Mouse (Mus musculus): ENCODE measurements around the gene Exoc4. TPM values are rescaled to one million over a fixed set of nuclear protein-coding genes. Genes with fewer than 3 reads are reported as not detected.

The Exoc4 gene
- polyA plus RNA-seq, 1 experiment from 2014 or later, result 40.2 TPM

DNA sequence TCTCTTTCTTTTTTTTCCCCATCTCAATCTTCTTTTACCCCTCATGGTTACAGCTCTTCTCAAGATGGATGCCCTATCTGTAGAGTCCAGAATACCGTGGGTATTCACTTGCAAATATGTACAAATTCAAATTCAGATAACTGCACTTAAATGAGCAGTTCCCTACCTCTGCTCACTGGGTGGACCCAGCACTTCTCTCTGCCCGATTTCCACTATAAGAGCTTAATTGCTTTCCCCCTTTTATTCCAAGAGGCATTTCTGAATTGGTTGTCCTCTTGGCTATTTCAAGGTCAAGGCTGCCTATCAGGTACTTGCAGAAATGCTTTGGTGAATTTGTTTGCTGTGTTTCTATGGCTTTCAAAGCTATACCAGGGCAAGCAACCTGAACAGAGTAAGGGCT lies 521.1 kb downstream of the Exoc4 start:
- WGBS, result 72% methylated on average over 2 of the region's 2 CpGs
- no peak overlapping the region for H3K27ac ChIP-seq (ENCODE audit: low read length)
- no peaks in the 10 kb centered on the region for H3K9me3 ChIP-seq (ENCODE audit: control insufficient read depth, low read depth, low read length)
- H3K4me3 ChIP-seq (ENCODE audit: low read depth, low read length), result no peak overlapping the region
- no peaks in the 10 kb centered on the region for H3K4me1 ChIP-seq (ENCODE audit: control insufficient read depth, insufficient read depth, low read length)
- no peaks in the 10 kb centered on the region for H3K27me3 ChIP-seq (ENCODE audit: control insufficient read depth, insufficient read depth, low read length)
- no peak overlapping the region for H3K4me2 ChIP-seq (replicated peaks; ENCODE audit: low read depth, low read length)
- no peaks in the 10 kb centered on the region for H3K36me3 ChIP-seq (ENCODE audit: control insufficient read depth, insufficient read depth, low read length)
- no peak overlapping the region for H3K9ac ChIP-seq (replicated peaks; ENCODE audit: low read depth, low read length)
- no peak for ATAC-seq (ENCODE audit: insufficient number of reproducible peaks, insufficient read depth, low FRiP score, low read depth)

DNA sequence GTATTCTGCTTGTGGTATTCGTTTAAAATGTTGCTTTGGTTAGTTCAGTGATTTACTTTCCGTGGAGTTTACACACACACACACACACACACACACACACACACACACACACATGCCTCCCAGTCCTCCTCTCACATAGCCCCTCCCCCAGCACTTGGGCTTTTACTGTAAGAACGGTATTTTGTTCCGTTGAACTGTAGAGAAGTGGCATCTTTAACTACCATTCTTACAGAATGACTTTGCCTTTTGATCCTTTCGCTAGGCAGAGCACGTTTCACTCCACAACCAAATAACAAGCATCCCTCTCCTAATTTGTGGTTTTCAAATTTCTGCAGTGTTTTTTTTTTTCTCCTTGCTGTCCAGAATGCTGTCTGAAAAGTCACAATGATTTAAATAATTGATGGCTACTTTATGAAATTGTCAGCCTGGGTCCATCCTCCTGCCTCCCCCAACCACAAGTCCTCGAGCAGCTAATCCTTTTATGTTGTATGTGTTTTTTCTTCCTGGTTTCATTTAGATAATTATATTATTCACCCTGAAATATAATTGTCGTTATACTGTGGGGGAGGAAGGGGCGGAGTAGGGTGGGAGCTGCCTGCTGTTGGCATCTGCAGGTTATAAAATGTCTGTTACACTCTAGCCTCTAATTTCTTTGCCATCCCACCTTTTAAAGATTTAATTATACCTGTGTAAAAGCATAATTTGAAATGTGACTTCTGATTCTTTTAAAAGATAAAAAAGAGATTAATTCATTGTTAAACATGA lies 523.8 kb downstream of the Exoc4 start:
- Histone ChIP-seq H3K36me3 (ENCODE audit: control insufficient read depth, insufficient read depth, low read length) (no peaks in the 10 kb centered on the region), H3K9ac (replicated peaks; ENCODE audit: low read depth, low read length) (no peak overlapping the region), H3K27ac (ENCODE audit: low read length) (no peak overlapping the region), H3K4me2 (replicated peaks; ENCODE audit: low read depth, low read length) (no peak overlapping the region), H3K4me1 (ENCODE audit: control insufficient read depth, insufficient read depth, low read length) (no peaks in the 10 kb centered on the region), H3K27me3 (ENCODE audit: control insufficient read depth, insufficient read depth, low read length) (no peaks in the 10 kb centered on the region), H3K9me3 (ENCODE audit: control insufficient read depth, low read depth, low read length) (no peaks in the 10 kb centered on the region), H3K4me3 (ENCODE audit: low read depth, low read length) (no peak overlapping the region)
- 65% methylated on average over 9 of the region's 9 CpGs for WGBS
- no peak for ATAC-seq (ENCODE audit: insufficient number of reproducible peaks, insufficient read depth, low FRiP score, low read depth)

DNA sequence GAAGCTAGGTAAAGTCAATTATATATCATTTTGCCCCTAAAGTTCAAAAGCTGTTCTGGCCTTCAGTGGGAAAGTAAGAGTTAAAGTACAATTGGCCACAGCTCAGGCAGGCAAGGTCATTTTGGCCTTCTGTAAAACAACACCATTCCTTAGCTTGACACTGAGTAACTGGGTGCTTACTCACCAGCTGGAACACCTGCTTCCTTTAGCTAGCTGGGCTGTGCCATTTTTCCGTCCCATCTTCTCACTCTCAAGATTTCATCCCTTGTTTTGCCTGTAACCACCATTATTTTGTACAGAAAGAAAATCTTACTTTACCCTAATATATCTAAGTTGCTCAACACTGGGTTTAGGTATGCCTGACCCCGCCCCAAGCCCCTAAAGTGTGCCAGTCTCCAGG lies 543.7 kb downstream of the Exoc4 start:
- H3K9me3 ChIP-seq (ENCODE audit: control insufficient read depth, low read depth, low read length), result no peaks in the 10 kb centered on the region
- H3K4me2 ChIP-seq (replicated peaks; ENCODE audit: low read depth, low read length), result no peak overlapping the region
- no peak overlapping the region for H3K9ac ChIP-seq (replicated peaks; ENCODE audit: low read depth, low read length)
- H3K27me3 ChIP-seq (ENCODE audit: control insufficient read depth, insufficient read depth, low read length), result no peaks in the 10 kb centered on the region
- ATAC-seq (ENCODE audit: insufficient number of reproducible peaks, insufficient read depth, low FRiP score, low read depth), result no peak
- 68% methylated on average over 2 of the region's 2 CpGs for WGBS
- no peaks in the 10 kb centered on the region for H3K4me1 ChIP-seq (ENCODE audit: control insufficient read depth, insufficient read depth, low read length)
- H3K27ac ChIP-seq (ENCODE audit: low read length), result no peak overlapping the region
- no peak overlapping the region for H3K4me3 ChIP-seq (ENCODE audit: low read depth, low read length)
- H3K36me3 ChIP-seq (ENCODE audit: control insufficient read depth, insufficient read depth, low read length), result no peaks in the 10 kb centered on the region

DNA sequence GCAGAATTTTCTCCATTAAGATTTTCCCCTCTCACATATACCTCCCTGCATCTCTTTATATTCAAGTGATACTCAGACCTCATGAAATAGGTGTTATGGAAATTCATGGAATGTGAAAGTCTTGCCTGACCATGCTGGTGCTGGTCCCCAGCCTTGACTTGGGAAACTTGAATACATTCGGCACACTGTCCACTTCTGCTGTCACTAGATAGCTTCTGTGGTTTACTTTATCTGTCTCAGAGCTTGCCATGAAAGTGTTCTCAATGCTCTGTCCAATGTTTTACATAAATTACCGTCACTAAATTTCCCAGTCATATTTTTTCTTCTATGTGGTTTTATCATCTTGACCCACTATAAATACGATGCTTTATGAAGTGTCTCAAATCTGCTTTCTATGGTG lies 552.4 kb downstream of the Exoc4 start:
- no peak overlapping the region for H3K4me3 ChIP-seq (ENCODE audit: low read depth, low read length)
- WGBS, result 84% methylated on average over 3 of the region's 3 CpGs
- H3K9ac ChIP-seq (replicated peaks; ENCODE audit: low read depth, low read length), result no peak overlapping the region
- H3K27ac ChIP-seq (ENCODE audit: low read length), result no peak overlapping the region
- ATAC-seq (ENCODE audit: insufficient number of reproducible peaks, insufficient read depth, low FRiP score, low read depth), result no peak
- no peaks in the 10 kb centered on the region for H3K27me3 ChIP-seq (ENCODE audit: control insufficient read depth, insufficient read depth, low read length)
- no peaks in the 10 kb centered on the region for H3K9me3 ChIP-seq (ENCODE audit: control insufficient read depth, low read depth, low read length)
- H3K4me2 ChIP-seq (replicated peaks; ENCODE audit: low read depth, low read length), result no peak overlapping the region
- H3K36me3 ChIP-seq (ENCODE audit: control insufficient read depth, insufficient read depth, low read length), result no peaks in the 10 kb centered on the region
- H3K4me1 ChIP-seq (ENCODE audit: control insufficient read depth, insufficient read depth, low read length), result no peaks in the 10 kb centered on the region

DNA sequence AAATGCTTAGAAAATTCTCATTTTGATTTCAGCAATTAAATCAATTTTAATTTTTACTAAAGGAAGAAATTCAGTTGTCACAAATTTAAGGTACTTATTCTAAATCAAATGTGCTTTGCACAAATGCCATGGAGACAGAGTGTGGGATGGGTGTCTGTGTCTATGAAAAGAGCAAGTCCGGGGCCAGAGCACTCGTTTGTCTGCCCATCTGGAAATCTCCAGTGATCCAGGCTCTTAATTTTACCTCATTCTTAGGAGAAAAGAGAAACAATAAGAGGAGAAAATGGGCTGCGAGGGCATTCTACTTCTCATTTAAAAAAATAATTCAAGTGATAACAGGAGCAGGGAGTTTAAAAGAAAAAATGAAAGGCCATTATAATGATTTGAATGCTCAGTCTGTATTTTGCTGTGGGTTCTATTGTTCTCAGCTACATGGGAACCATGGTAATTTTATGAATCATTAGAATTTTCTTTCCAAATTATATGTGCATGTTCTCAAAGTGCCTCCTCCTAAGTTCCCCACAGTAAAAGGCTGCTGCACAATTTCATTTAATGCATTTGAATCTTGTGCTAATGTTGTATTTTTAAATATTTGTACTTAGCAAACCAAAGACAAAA lies 554.7 kb downstream of the Exoc4 start:
- Histone ChIP-seq H3K4me2 (replicated peaks; ENCODE audit: low read depth, low read length) (no peak overlapping the region), H3K27me3 (ENCODE audit: control insufficient read depth, insufficient read depth, low read length) (no peaks in the 10 kb centered on the region), H3K4me1 (ENCODE audit: control insufficient read depth, insufficient read depth, low read length) (no peaks in the 10 kb centered on the region), H3K9ac (replicated peaks; ENCODE audit: low read depth, low read length) (no peak overlapping the region), H3K36me3 (ENCODE audit: control insufficient read depth, insufficient read depth, low read length) (no peaks in the 10 kb centered on the region), H3K27ac (ENCODE audit: low read length) (no peak overlapping the region), H3K4me3 (ENCODE audit: low read depth, low read length) (no peak overlapping the region), H3K9me3 (ENCODE audit: control insufficient read depth, low read depth, low read length) (no peaks in the 10 kb centered on the region)
- 61% methylated on average over 3 of the region's 3 CpGs for WGBS
- no peak for ATAC-seq (ENCODE audit: insufficient number of reproducible peaks, insufficient read depth, low FRiP score, low read depth)

DNA sequence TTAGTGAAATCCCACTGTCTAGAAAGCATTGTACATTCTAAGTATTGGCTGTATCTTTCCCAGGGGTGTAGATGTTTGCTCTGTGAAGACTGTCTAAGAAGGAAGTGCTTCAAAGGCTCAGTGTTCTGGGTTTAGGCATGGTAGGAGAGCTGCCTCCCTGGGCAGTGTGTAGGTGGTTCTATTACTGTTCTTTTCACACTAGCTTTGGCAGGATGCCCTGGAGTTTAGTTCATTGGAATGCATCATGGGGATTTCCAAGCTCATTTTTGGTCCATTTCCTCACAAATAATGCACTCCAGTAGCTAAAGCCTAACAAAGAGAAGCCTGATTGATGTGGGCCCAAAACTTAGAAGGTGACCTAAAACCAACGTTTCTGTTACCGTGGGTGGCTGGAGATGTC lies 555.9 kb downstream of the Exoc4 start:
- H3K9ac ChIP-seq (replicated peaks; ENCODE audit: low read depth, low read length), result no peak overlapping the region
- H3K27ac ChIP-seq (ENCODE audit: low read length), result no peak overlapping the region
- WGBS, result 71% methylated on average over 2 of the region's 2 CpGs
- no peaks in the 10 kb centered on the region for H3K36me3 ChIP-seq (ENCODE audit: control insufficient read depth, insufficient read depth, low read length)
- no peak overlapping the region for H3K4me2 ChIP-seq (replicated peaks; ENCODE audit: low read depth, low read length)
- no peaks in the 10 kb centered on the region for H3K27me3 ChIP-seq (ENCODE audit: control insufficient read depth, insufficient read depth, low read length)
- H3K4me1 ChIP-seq (ENCODE audit: control insufficient read depth, insufficient read depth, low read length), result no peaks in the 10 kb centered on the region
- ATAC-seq (ENCODE audit: insufficient number of reproducible peaks, insufficient read depth, low FRiP score, low read depth), result no peak
- no peaks in the 10 kb centered on the region for H3K9me3 ChIP-seq (ENCODE audit: control insufficient read depth, low read depth, low read length)
- no peak overlapping the region for H3K4me3 ChIP-seq (ENCODE audit: low read depth, low read length)

DNA sequence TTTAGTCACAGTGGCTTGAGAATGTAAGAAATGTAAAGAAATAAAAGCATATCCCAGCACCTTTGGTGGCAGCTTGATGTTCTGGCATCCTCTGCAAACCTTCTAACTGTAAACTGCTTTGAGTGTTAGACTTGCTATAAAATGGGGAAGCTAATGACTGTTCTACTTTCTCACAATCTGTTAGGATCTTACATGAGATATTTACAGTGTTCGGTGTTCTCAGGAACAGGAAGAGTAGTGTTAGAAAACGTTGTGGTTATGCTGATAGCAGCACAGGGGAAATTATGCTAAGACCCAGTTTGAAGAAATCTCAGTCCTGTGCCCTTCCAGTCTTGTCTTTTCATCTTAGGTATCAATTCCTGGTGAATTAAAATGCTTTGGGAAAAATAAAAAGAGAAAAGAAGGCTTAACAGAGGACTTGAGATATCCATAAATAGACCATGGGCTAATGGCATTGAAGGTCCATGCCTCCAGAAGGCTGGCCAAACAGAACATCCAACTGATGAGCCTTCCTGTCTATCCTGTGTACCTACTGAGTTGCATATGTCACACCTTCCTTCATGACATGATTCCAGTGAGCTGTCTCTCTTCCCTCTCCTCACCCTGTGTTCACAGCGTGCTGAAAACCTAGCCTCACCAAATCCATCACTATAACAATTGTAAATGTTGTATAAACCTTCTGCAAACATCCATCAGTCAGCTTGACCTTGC lies 557.3 kb downstream of the Exoc4 start:
- no peaks in the 10 kb centered on the region for H3K36me3 ChIP-seq (ENCODE audit: control insufficient read depth, insufficient read depth, low read length)
- ATAC-seq (ENCODE audit: insufficient number of reproducible peaks, insufficient read depth, low FRiP score, low read depth), result no peak
- H3K4me2 ChIP-seq (replicated peaks; ENCODE audit: low read depth, low read length), result no peak overlapping the region
- H3K4me3 ChIP-seq (ENCODE audit: low read depth, low read length), result no peak overlapping the region
- whole genome bisulfite sequencing, result 57% methylated on average over 3 of the region's 3 CpGs
- H3K27me3 ChIP-seq (ENCODE audit: control insufficient read depth, insufficient read depth, low read length), result no peaks in the 10 kb centered on the region
- H3K9ac ChIP-seq (replicated peaks; ENCODE audit: low read depth, low read length), result no peak overlapping the region
- H3K9me3 ChIP-seq (ENCODE audit: control insufficient read depth, low read depth, low read length), result no peaks in the 10 kb centered on the region
- no peak overlapping the region for H3K27ac ChIP-seq (ENCODE audit: low read length)
- no peaks in the 10 kb centered on the region for H3K4me1 ChIP-seq (ENCODE audit: control insufficient read depth, insufficient read depth, low read length)

DNA sequence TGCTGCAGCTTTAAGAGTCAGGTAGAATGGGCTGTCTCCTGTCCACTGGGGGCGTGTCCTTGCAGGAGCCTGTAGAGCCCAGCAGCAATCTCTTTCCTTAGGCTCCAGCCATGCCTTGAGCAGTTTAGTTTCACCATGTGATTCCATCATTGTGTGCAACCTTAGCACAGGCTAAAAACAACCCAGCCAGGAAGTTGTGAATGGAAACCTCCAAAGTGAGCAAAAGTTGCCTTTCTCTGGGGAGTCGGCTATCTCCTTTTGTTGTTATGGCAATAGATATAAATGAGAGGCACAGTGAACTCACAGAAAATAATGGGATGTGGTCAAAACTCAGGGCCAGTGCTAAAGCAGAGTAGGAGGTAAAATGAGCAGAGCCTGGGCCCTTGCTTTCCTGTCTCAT lies 565.5 kb downstream of the Exoc4 start:
- no peak; the same call in 1 of the 2 replicates for ATAC-seq (ENCODE audit: insufficient number of reproducible peaks, insufficient read depth, low FRiP score, low read depth)
- 47% methylated on average over 2 of the region's 2 CpGs for WGBS
- Histone ChIP-seq H3K4me3 (ENCODE audit: low read depth, low read length) (no peak overlapping the region), H3K9ac (replicated peaks; ENCODE audit: low read depth, low read length) (no peak overlapping the region), H3K27ac (ENCODE audit: low read length) (no peak overlapping the region), H3K36me3 (ENCODE audit: control insufficient read depth, insufficient read depth, low read length) (no peaks in the 10 kb centered on the region), H3K4me2 (replicated peaks; ENCODE audit: low read depth, low read length) (no peak overlapping the region), H3K4me1 (ENCODE audit: control insufficient read depth, insufficient read depth, low read length) (no peaks in the 10 kb centered on the region), H3K9me3 (ENCODE audit: control insufficient read depth, low read depth, low read length) (no peaks in the 10 kb centered on the region), H3K27me3 (ENCODE audit: control insufficient read depth, insufficient read depth, low read length) (no peaks in the 10 kb centered on the region)
